Mouse (Mus musculus) E14TG2a.4 (cell line): Measurements from ENCODE around the gene Mphosph9.
"Not testable (repeated sequence)": the region's sequence is repeated elsewhere in the genome, so short reads cannot be mapped to it uniquely, and the experiment has no call there.

Experiments
- CTCF ChIP-seq: conservative IDR thresholded peaks from 2 replicates; pipeline ENCODE4 v1.5.1; 2014; ENCODE audit warnings: low read length
- NANOG ChIP-seq: IDR thresholded peaks from 2 replicates; pipeline ENCODE4 v1.6.1; 2014; ENCODE audit warnings: borderline replicate concordance, low read length, mixed read lengths

DNA sequence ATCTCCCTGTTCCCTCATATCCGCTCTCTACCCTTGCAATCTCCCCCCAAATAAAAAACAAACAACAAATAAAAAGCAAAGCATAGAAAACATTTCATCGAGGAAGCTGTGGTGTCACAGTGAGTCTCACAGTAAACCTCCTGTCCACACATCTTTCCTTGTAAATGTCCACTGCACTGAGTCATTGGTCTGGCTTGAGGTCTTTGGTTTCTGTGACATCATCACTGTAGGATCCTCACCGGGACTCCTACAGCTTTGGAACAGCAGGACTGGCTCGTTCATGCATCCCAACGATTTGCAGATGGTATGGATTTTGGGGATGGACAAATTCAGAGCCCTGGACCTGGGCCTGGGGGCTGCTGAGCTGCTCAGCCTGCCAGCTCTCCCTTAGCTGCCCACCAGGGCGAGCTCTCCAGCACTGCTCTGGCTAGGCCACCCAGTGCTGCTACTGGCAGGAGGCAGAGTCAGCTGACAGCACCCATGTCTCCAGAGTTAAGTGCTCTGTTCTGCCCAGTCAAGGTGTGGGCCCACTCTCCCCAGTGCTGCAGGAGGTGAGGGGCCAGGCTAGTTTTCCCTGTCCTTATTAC, 14.1 kb upstream of the Mphosph9 start:
- not testable (repeated sequence) for TF ChIP-seq CTCF, NANOG
